Mouse (Mus musculus): ENCODE results near the gene Klk5.

DNA sequence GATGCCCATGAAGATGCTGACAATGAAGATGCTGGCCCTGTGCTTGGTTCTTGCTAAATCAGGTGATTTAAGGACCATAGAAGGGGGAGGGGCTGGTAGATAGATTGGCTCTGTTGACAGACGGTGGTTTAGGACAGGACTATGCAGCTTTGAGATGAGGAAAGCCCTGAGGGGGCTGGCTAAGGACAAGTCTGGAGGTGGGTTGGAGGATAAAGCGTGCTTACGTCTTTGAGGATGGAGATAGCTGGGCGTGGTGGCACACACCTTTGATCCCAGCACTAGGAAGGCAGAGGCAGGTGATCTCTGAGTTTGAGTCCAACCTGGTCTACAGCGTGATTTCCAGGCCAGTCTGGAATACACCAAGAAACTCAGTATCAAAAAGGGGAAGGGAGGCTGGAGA is 15.7 kb upstream of the Klk5 start:
- no peak for TF ChIP-seq CTCF (IDR thresholded peaks at IDR 0.05; ENCODE audit: borderline replicate concordance, insufficient read depth, low read depth, low read length)
- TF ChIP-seq POLR2A (IDR thresholded peaks at IDR 0.05; ENCODE audit: borderline replicate concordance, insufficient read depth, low read length) = no peak

All from cerebellum, adult 2 months (tissue).